Mouse (Mus musculus) forebrain, embryonic 11.5 days (tissue): ENCODE data around the gene Gm19935. TPM values are rescaled to one million over a fixed set of nuclear protein-coding genes. Genes with fewer than 3 reads are reported as not detected.
A peak's percentile ranks its signal among the peaks of the same experiment; 100 is the strongest.

Source experiments
- ATAC-seq: fragments of 200-750 bp; cut with Nextera tagmentation; replicated peaks from 2 replicates; pipeline ENCODE4 v1.8.0; 2017; ENCODE audit warnings: moderate TSS enrichment; ENCODE audit not compliant: low FRiP score
- DNase-seq: peaks from one replicate; pipeline ENCODE4 v3.0.0-alpha.2; 2017; ENCODE audit warnings: low spot score
- H3K27ac ChIP-seq: fragments of 300-500 bp; sonication (generic); 2 replicates; pipeline ENCODE4 v1.5.1; 2014; ENCODE audit warnings: low read depth, low read length
- H3K27me3 ChIP-seq: fragments of 300-500 bp; sonication (generic); 2 replicates; pipeline ENCODE4 v1.6.1; 2014; ENCODE audit warnings: mild to moderate bottlenecking, low read length, mixed read lengths; ENCODE audit not compliant: control insufficient read depth, insufficient read depth
- H3K36me3 ChIP-seq: fragments of 300-500 bp; sonication (generic); 2 replicates; pipeline ENCODE4 v1.6.1; 2014; ENCODE audit warnings: mild to moderate bottlenecking, low read length, moderate library complexity, mixed read lengths; ENCODE audit not compliant: control insufficient read depth, insufficient read depth
- H3K4me1 ChIP-seq: fragments of 300-500 bp; sonication (generic); replicated peaks from 2 replicates; pipeline ENCODE4 v1.6.1; 2014; ENCODE audit warnings: low read length, mixed read lengths; ENCODE audit not compliant: control insufficient read depth, insufficient read depth
- H3K4me2 ChIP-seq: fragments of 300-500 bp; sonication (generic); 2 replicates; pipeline ENCODE4 v1.6.1; 2014; ENCODE audit warnings: low read depth, mild to moderate bottlenecking, low read length, moderate library complexity, mixed read lengths; ENCODE audit not compliant: severe bottlenecking
- H3K4me3 ChIP-seq: fragments of 300-500 bp; sonication (generic); 2 replicates; pipeline ENCODE4 v1.5.1; 2014; ENCODE audit warnings: low read depth, low read length
- H3K9ac ChIP-seq: fragments of 300-500 bp; sonication (generic); 2 replicates; pipeline ENCODE4 v1.6.1; 2014; ENCODE audit warnings: low read length
- H3K9me3 ChIP-seq: fragments of 300-500 bp; sonication (generic); 2 replicates; pipeline ENCODE4 v1.6.1; 2016; ENCODE audit warnings: low read length, mixed read lengths; ENCODE audit not compliant: control insufficient read depth
- WGBS: fragments of 180-500 bp; shearing (Covaris S2); extraction: QIAGEN DNeasy Blood & Tissue Kit; methylation state at CpG from one replicate; pipeline ENCODE4 v1.1.7; 2014; 5-methylcytosine and 5-hydroxymethylcytosine counted together
- polyA plus RNA-seq: library from polyadenylated mRNA; unstranded; fragments of >200 nt; fragmentation: Nextera tagmentation; extraction: Ambion mirVana; gene quantifications from 2 replicates; pipeline ENCODE4 v1.2.1, GENCODE M21; 2014

The Gm19935 gene
- not detected in 2 replicates for polyA plus RNA-seq

DNA sequence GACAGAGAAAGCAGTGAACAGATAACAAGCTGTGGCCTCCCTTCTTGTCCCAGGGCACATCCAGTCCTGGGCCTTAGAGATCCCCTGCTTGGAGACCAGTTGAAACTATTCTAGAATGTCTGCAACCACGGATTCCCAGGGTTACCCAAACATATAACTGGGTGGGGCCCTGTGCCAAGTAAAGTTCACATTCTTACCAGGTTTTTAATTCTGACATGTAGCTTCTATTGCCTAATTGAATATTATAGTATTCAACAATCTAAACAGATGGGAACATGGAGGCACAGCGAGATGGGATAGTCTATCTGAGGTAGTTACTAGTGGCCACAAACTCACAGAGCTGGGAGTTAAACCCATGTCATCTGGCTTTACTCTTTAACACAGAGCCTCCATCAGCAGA, at the start of gene Gm19935:
TSS of gene Gm19935 (minus strand) at position 101 of the 400 bp plus-strand sequence.
- H3K27me3 ChIP-seq, result no peaks in the 10 kb centered on the region
- no peak within 1 kb of the TSS; the same call in 1 of the 2 replicates for H3K9ac ChIP-seq
- DNase-seq (no peak), ATAC-seq (no peak)
- H3K4me2 ChIP-seq, result no peak within 1 kb of the TSS
- 87% methylated on average over 2 of the region's 2 CpGs for WGBS
- no peak within 1 kb of the TSS for H3K4me3 ChIP-seq
- H3K27ac ChIP-seq, result no peak within 1 kb of the TSS
- no peaks in the 10 kb centered on the region for H3K36me3 ChIP-seq
- H3K9me3 ChIP-seq, result no peaks in the 10 kb centered on the region
- no peaks in the 10 kb centered on the region for H3K4me1 ChIP-seq

DNA sequence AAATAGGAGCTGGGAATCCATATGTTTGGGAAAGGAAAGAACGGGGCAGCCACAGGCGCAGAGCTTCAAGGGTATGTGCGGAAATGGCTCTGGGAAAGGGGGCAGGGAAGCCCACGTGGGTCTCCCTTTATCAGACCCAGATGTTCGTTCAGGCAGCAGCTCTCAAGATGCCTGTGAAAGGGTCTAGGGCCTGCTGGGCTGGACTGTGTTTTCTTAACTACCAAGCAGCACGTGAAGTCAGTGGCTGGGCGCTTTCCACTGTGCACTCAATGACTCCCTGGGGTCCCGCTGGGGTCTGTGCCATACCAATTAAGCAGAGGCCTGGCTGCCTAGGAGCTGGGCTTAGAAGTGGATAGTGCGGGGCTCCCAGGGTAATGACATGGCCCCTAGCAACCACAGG, 44.8 kb upstream of the Gm19935 start:
- ATAC-seq, result peak; percentile 90
- no peaks in the 10 kb centered on the region for H3K27me3 ChIP-seq
- no peaks in the 10 kb centered on the region for H3K36me3 ChIP-seq
- peak overlapping the region; percentile 27 for H3K9ac ChIP-seq
- H3K4me3 ChIP-seq, result no peak overlapping the region
- WGBS, result 0% methylated on average over 9 of the region's 9 CpGs
- no peaks in the 10 kb centered on the region for H3K9me3 ChIP-seq
- H3K4me1 ChIP-seq, result peaks cover 20% of the 10 kb centered on the region
- H3K4me2 ChIP-seq, result peak overlapping the region; percentile 13; the same call in 1 of the 2 replicates
- DNase-seq, result peak; percentile 87
- H3K27ac ChIP-seq, result peak overlapping the region; percentile 89

DNA sequence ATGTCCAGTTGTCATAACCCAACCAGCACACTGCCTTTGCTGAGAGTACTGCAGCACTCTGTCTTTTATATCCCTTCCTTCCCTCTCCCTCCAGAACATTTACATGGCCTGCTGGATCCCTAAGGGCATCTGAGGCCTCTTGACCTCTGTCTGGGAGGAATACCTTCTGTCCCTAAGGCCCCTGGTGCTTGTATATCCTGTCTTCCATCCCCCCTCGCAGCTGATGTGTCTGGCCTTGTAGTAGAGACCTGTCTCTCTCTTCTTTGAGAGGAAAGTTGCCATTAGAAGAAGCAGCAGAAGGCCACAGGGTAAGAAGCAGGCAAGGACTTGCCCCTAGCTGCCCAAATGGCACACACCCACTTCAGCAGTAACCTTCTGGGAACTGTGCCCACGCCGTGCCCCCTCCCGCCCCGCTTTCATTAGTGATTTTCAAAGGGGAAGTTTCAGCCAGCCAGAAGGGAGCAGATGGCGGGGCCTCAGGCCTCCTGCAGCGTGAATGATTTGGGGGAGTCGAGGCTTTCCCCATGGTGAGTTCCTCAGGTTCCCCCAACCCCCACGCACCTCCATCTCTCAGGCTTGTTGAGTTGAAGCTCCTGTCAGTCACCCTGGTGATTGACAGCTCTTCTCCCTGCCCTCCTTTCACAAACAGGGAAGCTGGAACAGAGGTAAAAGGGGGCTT, 44.2 kb upstream of the Gm19935 start:
- no peak overlapping the region for H3K4me3 ChIP-seq
- ATAC-seq (peak; percentile 28; the same call in 1 of the 2 replicates), DNase-seq (peak; percentile 72)
- peak overlapping the region; percentile 13; the same call in 1 of the 2 replicates for H3K4me2 ChIP-seq
- 5% methylated on average over 9 of the region's 9 CpGs for WGBS
- H3K9ac ChIP-seq, result peak overlapping the region; percentile 36
- peak overlapping the region; percentile 89 for H3K27ac ChIP-seq
- no peaks in the 10 kb centered on the region for H3K9me3 ChIP-seq
- peaks cover 20% of the 10 kb centered on the region for H3K4me1 ChIP-seq
- no peaks in the 10 kb centered on the region for H3K27me3 ChIP-seq
- H3K36me3 ChIP-seq, result no peaks in the 10 kb centered on the region

DNA sequence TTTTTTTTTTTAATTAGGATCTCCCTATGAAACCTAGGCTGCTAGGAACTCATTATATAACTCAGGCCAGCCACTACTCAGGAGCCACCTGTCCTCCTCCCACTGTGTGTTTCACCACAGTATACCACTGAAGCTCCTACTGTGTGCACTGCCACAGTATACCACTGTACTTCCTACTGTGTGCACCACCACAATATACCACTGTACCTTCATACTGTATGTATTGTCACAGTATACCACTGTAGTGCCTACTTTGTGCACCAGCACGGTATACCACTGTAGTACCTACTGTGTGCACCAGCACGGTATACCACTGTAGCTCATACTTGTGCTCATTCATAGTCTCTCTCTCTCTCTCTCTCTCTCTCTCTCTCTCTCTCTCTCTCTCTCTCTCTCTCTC, 40.9 kb upstream of the Gm19935 start:
- Histone ChIP-seq H3K4me1 (peaks cover 28% of the 10 kb centered on the region), H3K4me3 (no peak overlapping the region), H3K36me3 (no peaks in the 10 kb centered on the region), H3K9ac (no peak overlapping the region), H3K4me2 (no peak overlapping the region), H3K9me3 (no peaks in the 10 kb centered on the region), H3K27ac (no peak overlapping the region), H3K27me3 (no peaks in the 10 kb centered on the region)
- 95% methylated on average over 2 of the region's 2 CpGs for WGBS
- DNase-seq (no peak), ATAC-seq (no peak)

DNA sequence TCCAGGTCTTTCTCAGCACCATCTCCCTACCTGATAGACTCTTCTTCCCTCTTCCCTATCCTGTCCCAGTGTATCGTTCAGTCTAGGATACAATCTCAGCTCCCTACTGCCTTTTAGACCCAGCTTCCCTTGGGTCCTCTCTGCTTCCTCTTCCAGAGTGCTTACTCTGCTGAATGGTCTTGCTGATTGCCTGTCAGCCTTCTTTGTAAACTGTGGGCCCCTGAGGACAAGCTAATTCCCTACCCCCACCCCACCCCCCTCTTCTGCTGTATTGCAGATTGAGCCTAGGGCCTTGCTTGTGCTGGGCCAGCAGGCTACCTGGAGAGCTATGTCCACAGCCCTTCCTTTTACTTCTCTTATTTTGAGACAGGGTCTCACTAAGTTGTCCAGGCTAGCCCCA, 39.8 kb upstream of the Gm19935 start:
- no peak overlapping the region for H3K9ac ChIP-seq
- H3K4me3 ChIP-seq, result no peak overlapping the region
- 25% methylated on average over 1 of the region's 1 CpGs for WGBS
- no peaks in the 10 kb centered on the region for H3K36me3 ChIP-seq
- no peaks in the 10 kb centered on the region for H3K27me3 ChIP-seq
- H3K27ac ChIP-seq, result no peak overlapping the region
- ATAC-seq, result no peak
- peaks cover 20% of the 10 kb centered on the region for H3K4me1 ChIP-seq
- DNase-seq, result no peak
- no peak overlapping the region for H3K4me2 ChIP-seq
- no peaks in the 10 kb centered on the region for H3K9me3 ChIP-seq

DNA sequence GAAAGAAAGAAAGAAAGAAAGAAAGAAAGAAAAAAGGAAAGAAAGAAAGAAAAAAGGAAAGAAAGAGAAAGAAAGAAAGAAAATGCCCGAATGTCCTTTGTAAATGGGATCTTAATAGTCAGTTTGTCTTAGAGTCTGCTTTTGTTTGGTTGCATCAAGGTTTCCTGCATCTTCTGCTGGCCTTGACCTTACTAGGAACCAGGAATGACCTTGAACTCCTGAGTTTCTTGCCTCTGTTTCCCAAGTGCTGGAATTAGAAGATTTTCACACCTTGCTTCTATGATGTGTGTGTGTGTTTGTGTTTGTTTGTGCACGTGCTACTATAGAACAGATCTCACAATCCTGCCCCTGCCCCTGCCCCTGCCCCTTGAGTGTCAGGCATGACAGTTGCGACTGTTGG, 39.0 kb upstream of the Gm19935 start:
- ATAC-seq, result no peak

DNA sequence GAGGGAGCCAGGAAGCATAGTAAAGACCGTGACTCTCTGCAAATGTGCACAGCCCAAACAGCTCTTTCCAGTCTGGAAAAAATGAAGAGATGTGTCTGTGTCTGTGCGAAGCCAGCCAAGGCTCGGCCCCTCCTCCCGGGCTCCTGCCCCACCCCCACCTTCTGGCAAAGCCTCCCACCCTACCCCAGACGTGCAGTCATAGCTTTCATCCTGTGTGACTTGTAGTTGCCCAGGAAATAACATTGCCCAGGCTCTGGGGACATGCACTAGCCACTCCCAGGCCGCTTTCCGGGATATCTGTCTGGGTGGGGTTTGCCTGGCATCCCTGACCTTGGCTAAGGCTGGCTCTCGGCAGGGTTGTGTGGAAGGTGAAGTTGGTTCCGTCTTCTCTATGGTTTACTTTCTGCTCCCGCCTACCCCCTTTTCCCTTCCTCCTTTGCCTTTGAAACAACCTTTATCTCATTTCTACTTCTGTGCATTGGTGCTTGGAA, 37.5 kb upstream of the Gm19935 start:
- H3K4me3 ChIP-seq, result no peak overlapping the region
- peak; percentile 46 for ATAC-seq
- no peak overlapping the region for H3K9ac ChIP-seq

More for the DNA sequence above, 39.0 kb upstream of the Gm19935 start:
- peaks cover 12% of the 10 kb centered on the region for H3K4me1 ChIP-seq
- no peaks in the 10 kb centered on the region for H3K36me3 ChIP-seq
- no peaks in the 10 kb centered on the region for H3K9me3 ChIP-seq
- H3K27me3 ChIP-seq, result no peaks in the 10 kb centered on the region
- no peak overlapping the region for H3K4me3 ChIP-seq
- H3K9ac ChIP-seq, result no peak overlapping the region
- WGBS, result 86% methylated on average over 3 of the region's 3 CpGs
- H3K4me2 ChIP-seq, result no peak overlapping the region
- DNase-seq, result no peak
- H3K27ac ChIP-seq, result no peak overlapping the region

DNA sequence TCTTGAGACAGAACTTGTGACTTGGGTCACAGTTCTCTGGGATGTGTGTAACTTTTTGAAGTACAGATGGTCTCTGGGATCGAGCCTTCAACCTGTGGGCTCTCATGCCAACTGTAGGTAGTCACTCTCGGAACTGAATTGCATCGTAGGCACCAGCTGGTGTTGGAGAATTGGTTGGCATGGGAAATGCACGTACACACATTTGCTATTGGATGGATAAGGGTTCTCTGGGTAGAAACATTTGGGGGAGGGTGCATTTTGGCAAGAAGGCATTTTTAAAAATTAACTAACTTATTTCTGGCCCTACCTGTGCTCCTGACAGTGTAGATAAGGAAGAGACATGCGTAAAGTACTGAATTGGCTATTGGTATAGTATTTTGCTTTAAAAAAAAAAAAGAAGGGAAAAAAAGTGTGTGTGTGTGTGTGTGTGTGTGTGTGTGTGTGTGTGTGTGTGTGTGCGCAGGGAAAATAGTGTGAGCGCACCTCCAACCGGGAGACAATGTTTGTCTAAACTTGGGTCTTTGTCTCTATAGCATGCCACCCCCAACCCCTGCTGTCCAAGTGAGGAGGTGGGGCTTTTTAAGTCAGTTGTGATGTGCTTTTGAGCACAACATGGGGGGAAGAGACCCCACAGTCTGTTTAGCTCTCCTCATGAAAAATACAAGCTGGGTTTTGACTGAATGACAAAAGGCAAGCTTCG, 36.9 kb upstream of the Gm19935 start:
- Histone ChIP-seq H3K4me3 (no peak overlapping the region), H3K4me1 (peaks cover 16% of the 10 kb centered on the region), H3K9ac (no peak overlapping the region), H3K9me3 (no peaks in the 10 kb centered on the region), H3K36me3 (no peaks in the 10 kb centered on the region), H3K27me3 (no peaks in the 10 kb centered on the region), H3K27ac (peak overlapping the region; percentile 59), H3K4me2 (0 out of 2 replicates have a peak overlapping the region, but pooled peaks have one; percentile 21)
- ATAC-seq (0 out of 2 replicates have a peak, but pooled peaks have one; percentile 15), DNase-seq (no peak)
- WGBS, result 66% methylated on average over 9 of the region's 9 CpGs

More for the DNA sequence above, 37.5 kb upstream of the Gm19935 start:
- Histone ChIP-seq H3K27me3 (no peaks in the 10 kb centered on the region), H3K4me1 (peaks cover 12% of the 10 kb centered on the region), H3K4me2 (0 out of 2 replicates have a peak overlapping the region, but pooled peaks have one; percentile 21), H3K36me3 (no peaks in the 10 kb centered on the region), H3K27ac (peak overlapping the region; percentile 59), H3K9me3 (no peaks in the 10 kb centered on the region)
- WGBS, result 19% methylated on average over 10 of the region's 10 CpGs
- DNase-seq, result peak; percentile 69
